Comparison of ENCODE assay signal across 27 mouse cellular contexts in the genomic region with DNA sequence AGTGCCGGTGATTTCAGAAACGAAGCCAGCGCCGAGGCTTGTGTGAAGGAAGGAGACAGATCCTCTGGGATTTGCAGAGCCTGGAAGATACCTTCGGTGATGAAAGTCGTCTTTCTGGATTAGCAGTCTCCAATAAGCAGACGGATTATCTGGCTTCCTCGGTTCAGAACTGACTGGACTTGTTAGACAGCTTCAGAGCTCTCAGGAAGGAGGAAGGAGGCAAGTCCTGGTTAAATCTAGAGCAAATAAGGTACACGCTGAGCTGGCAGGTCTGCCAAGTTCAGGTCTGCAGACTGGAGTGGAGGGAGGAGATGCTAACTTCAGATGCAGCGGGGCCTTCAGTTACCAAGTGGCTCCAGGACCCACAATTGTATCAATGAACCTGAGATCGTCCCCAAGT. TPM values are rescaled to one million over a fixed set of nuclear protein-coding genes. Genes with fewer than 3 reads are reported as not detected.
DNase-seq lines count a peak whose midpoint lies in the region; ATAC-seq lines count a peak whose summit lies in the region.
"Had no signal": no experiment of that assay in that cellular context is flagged by ENCODE, and none has a peak within 500 bp of the region (broad histone marks: within the 10 kb centered on the region; RNA-seq: fewer than 3 reads in every experiment).

No protein-coding gene starts in this region.

- 58% methylated on average over 11 of the region's 11 CpGs for WGBS in embryonic facial prominence, embryonic 14.5 days
- 73% methylated on average over 11 of the region's 11 CpGs for WGBS in embryonic facial prominence, embryonic 10.5 days

- no peaks in the 10 kb centered on the region for H3K27me3 ChIP-seq in embryonic facial prominence, embryonic 14.5 days (replicated peaks; ENCODE audit: control insufficient read depth, insufficient read depth, low read length)
- peaks cover 23% of the 10 kb centered on the region; the same call in 1 of the 2 replicates for H3K27me3 ChIP-seq in embryonic facial prominence, embryonic 10.5 days (replicated peaks; ENCODE audit: low read depth, poor library complexity, severe bottlenecking)

- ATAC-seq in embryonic facial prominence, embryonic 14.5 days (ENCODE audit: low read depth), result peak; percentile 75
- ATAC-seq: activated CD4-positive, CD25-positive, alpha-beta regulatory T cell, adult 4 months; forebrain, postnatal 0 days; inflammation-experienced regulatory T-cells, adult 6 months; liver, embryonic 12.5 days; midbrain, embryonic 13.5 days had no signal

- H3K9me3 ChIP-seq in embryonic facial prominence, embryonic 14.5 days (ENCODE audit: control insufficient read depth, low read length), result no peaks in the 10 kb centered on the region
- no peaks in the 10 kb centered on the region for H3K9me3 ChIP-seq in embryonic facial prominence, embryonic 10.5 days
- H3K9me3 ChIP-seq: forebrain, embryonic 10.5 days; limb, embryonic 13.5 days; liver, embryonic 12.5 days; lung, embryonic 15.5 days; megakaryocyte, embryonic 14.5 days; midbrain, embryonic 13.5 days had no signal

- H3K9ac ChIP-seq in embryonic facial prominence, embryonic 14.5 days (ENCODE audit: low read depth, low read length), result no peak overlapping the region
- H3K9ac ChIP-seq: forebrain, postnatal 0 days; hindbrain, embryonic 14.5 days; limb, embryonic 13.5 days; liver, embryonic 12.5 days; lung, embryonic 15.5 days; midbrain, embryonic 13.5 days had no signal

- no peaks in the 10 kb centered on the region for H3K4me1 ChIP-seq in embryonic facial prominence, embryonic 14.5 days (ENCODE audit: control insufficient read depth, insufficient read depth, low read length)
- H3K4me1 ChIP-seq in embryonic facial prominence, embryonic 10.5 days, result peaks cover 5% of the 10 kb centered on the region; the same call in 1 of the 2 replicates
- H3K4me1 ChIP-seq: forebrain, embryonic 10.5 days; limb, embryonic 13.5 days; liver, embryonic 12.5 days; lung, embryonic 15.5 days; midbrain, embryonic 13.5 days had no signal

- DNase-seq in embryonic facial prominence, embryonic 14.5 days (ENCODE audit: low spot score), result peak; percentile 81
- no peak for DNase-seq in embryonic facial prominence, embryonic 10.5 days (ENCODE audit: low spot score)
- DNase-seq in urinary bladder, postnatal 14 days (ENCODE audit: low spot score), result peak; percentile 72
- no peak for DNase-seq in urinary bladder, postnatal 4 days (ENCODE audit: low spot score in 2 of 2)
- DNase-seq in lung, postnatal 36 days, result peak; percentile 62
- no peak for DNase-seq in embryo, embryonic 9.5 days (ENCODE audit: extremely low spot score)
- DNase-seq in right cerebral cortex, postnatal 14 days, result no peak
- DNase-seq: adrenal gland, adult 8-10 months; cerebellum, adult 2 months; cerebellum, postnatal 25 days; forebrain, postnatal 0 days; gastrocnemius, postnatal 14 days; heart, adult 2 months; kidney, adult 9 months; kidney, postnatal 25 days; layer of hippocampus, adult 9-11 months; thymus, postnatal 36 days had no signal

- no peak overlapping the region for H3K27ac ChIP-seq in embryonic facial prominence, embryonic 14.5 days (replicated peaks; ENCODE audit: low read depth, low read length)
- no peak overlapping the region for H3K27ac ChIP-seq in embryonic facial prominence, embryonic 10.5 days (replicated peaks)
- H3K27ac ChIP-seq: forebrain, embryonic 10.5 days; heart, adult 2 months; hindbrain, embryonic 14.5 days; limb, embryonic 13.5 days; liver, embryonic 12.5 days; lung, embryonic 15.5 days; midbrain, embryonic 13.5 days had no signal

- H3K4me2 ChIP-seq in embryonic facial prominence, embryonic 14.5 days (ENCODE audit: low read depth, low read length), result no peak overlapping the region
- H3K4me2 ChIP-seq: hindbrain, embryonic 14.5 days; limb, embryonic 13.5 days; liver, embryonic 12.5 days; lung, embryonic 15.5 days; midbrain, embryonic 13.5 days had no signal

- no peak overlapping the region for H3K4me3 ChIP-seq in embryonic facial prominence, embryonic 14.5 days (ENCODE audit: low read depth, low read length)
- H3K4me3 ChIP-seq in embryonic facial prominence, embryonic 10.5 days, result no peak overlapping the region
- H3K4me3 ChIP-seq: forebrain, embryonic 10.5 days; heart, adult 2 months; limb, embryonic 13.5 days; liver, embryonic 12.5 days; lung, embryonic 15.5 days; megakaryocyte, embryonic 14.5 days; midbrain, embryonic 13.5 days had no signal

- no peaks in the 10 kb centered on the region for H3K36me3 ChIP-seq in embryonic facial prominence, embryonic 14.5 days (ENCODE audit: control insufficient read depth, insufficient read depth, low read length)
- H3K36me3 ChIP-seq in embryonic facial prominence, embryonic 10.5 days (replicated peaks), result no peaks in the 10 kb centered on the region
- H3K36me3 ChIP-seq: forebrain, embryonic 10.5 days; limb, embryonic 13.5 days; liver, embryonic 12.5 days; lung, embryonic 15.5 days; midbrain, embryonic 13.5 days had no signal

RNA-seq across cellular contexts. Expression of gene Nkx2-3, which starts 29.7 kb away (rescaled TPM):
- 2.0 and 2.4 TPM in 2 replicates for polyA plus RNA-seq in embryonic facial prominence, embryonic 14.5 days (2014; fragmentation: Nextera tagmentation; extraction: Ambion mirVana)
- 3.7 and 4.1 TPM in 2 replicates for polyA plus RNA-seq in embryonic facial prominence, embryonic 10.5 days (2016; fragmentation: Nextera tagmentation; extraction: Ambion mirVana)
- polyA plus RNA-seq: activated CD4-positive, CD25-positive, alpha-beta regulatory T cell, adult 4 months; cerebellum, adult 2 months; heart, adult 2 months; heart, embryonic 14.5 days; hindbrain, embryonic 14.5 days; inflammation-experienced regulatory T-cells, adult 6 months; limb, embryonic 13.5 days; lung, embryonic 15.5 days had no signal

RNA-seq across cellular contexts. Expression of gene Slc25a28, which starts 32.8 kb away (rescaled TPM):
- polyA plus RNA-seq in embryonic facial prominence, embryonic 14.5 days (2014; fragmentation: Nextera tagmentation; extraction: Ambion mirVana), result 12.1 and 14.2 TPM in 2 replicates
- polyA plus RNA-seq in embryonic facial prominence, embryonic 10.5 days (2016; fragmentation: Nextera tagmentation; extraction: Ambion mirVana), result 10.3 and 10.9 TPM in 2 replicates

RNA-seq across cellular contexts. Expression of gene Entpd7, which starts 47.6 kb away (rescaled TPM):
- 10.9 and 12.3 TPM in 2 replicates for polyA plus RNA-seq in embryonic facial prominence, embryonic 14.5 days (2014; fragmentation: Nextera tagmentation; extraction: Ambion mirVana)
- polyA plus RNA-seq in embryonic facial prominence, embryonic 10.5 days (2016; fragmentation: Nextera tagmentation; extraction: Ambion mirVana), result 8.9 and 9.8 TPM in 2 replicates

Comparison
In these comparisons a context has a peak if more than half of its experiments do, and no peak if none do; other contexts are left out.
1. DNase-seq: peak in embryonic facial prominence, embryonic 14.5 days (single experiment), urinary bladder, postnatal 14 days (single experiment) and lung, postnatal 36 days (single experiment); none in embryonic facial prominence, embryonic 10.5 days (single experiment), urinary bladder, postnatal 4 days (0 of 2), embryo, embryonic 9.5 days (single experiment) and right cerebral cortex, postnatal 14 days (single experiment).